Mouse (Mus musculus) limb, embryonic 14.5 days (tissue): ENCODE measurements around the gene Fkbp9. TPM values are rescaled to one million over a fixed set of nuclear protein-coding genes. Genes with fewer than 3 reads are reported as not detected.

ENCODE experiments used
- ATAC-seq: fragments of 200-750 bp; cut with Nextera tagmentation; 2 replicates; pipeline ENCODE4 v1.8.0; 2017; ENCODE audit warnings: low read depth, moderate number of reproducible peaks, moderate TSS enrichment; ENCODE audit not compliant: low FRiP score
- DNase-seq: peaks from one replicate; pipeline ENCODE4 v3.0.0-alpha.2; 2015; ENCODE audit warnings: low spot score
- H3K27ac ChIP-seq: fragments of 300-500 bp; sonication (generic); replicated peaks from 2 replicates; pipeline ENCODE4 v1.5.1; 2014; ENCODE audit warnings: low read depth, mild to moderate bottlenecking, low read length, moderate library complexity, mixed read lengths
- H3K27me3 ChIP-seq: fragments of 300-500 bp; sonication (generic); 2 replicates; pipeline ENCODE4 v1.6.1; 2014; ENCODE audit warnings: low read length, mixed read lengths; ENCODE audit not compliant: control insufficient read depth, insufficient read depth
- H3K36me3 ChIP-seq: fragments of 300-500 bp; sonication (generic); 2 replicates; pipeline ENCODE4 v1.6.1; 2014; ENCODE audit warnings: mild to moderate bottlenecking, low read length, moderate library complexity, mixed read lengths; ENCODE audit not compliant: control insufficient read depth, insufficient read depth
- H3K4me1 ChIP-seq: fragments of 300-500 bp; sonication (generic); 2 replicates; pipeline ENCODE4 v1.6.1; 2014; ENCODE audit warnings: antibody characterized with exemption, low read length, mixed read lengths; ENCODE audit not compliant: control insufficient read depth, insufficient read depth
- H3K4me2 ChIP-seq: fragments of 300-500 bp; sonication (generic); replicated peaks from 2 replicates; pipeline ENCODE4 v1.6.1; 2014; ENCODE audit warnings: low read depth, mild to moderate bottlenecking, low read length, moderate library complexity; ENCODE audit not compliant: severe bottlenecking
- H3K4me3 ChIP-seq: fragments of 300-500 bp; sonication (generic); replicated peaks from 2 replicates; pipeline ENCODE4 v1.5.1; 2014; ENCODE audit warnings: low read length
- H3K9ac ChIP-seq: fragments of 300-500 bp; sonication (generic); 2 replicates; pipeline ENCODE4 v1.6.1; 2014; ENCODE audit warnings: mild to moderate bottlenecking, low read depth, low read length, moderate library complexity; ENCODE audit not compliant: severe bottlenecking
- H3K9me3 ChIP-seq: fragments of 300-500 bp; sonication (generic); 2 replicates; pipeline ENCODE4 v1.6.1; 2016; ENCODE audit warnings: low read length; ENCODE audit not compliant: control insufficient read depth
- POLR2A ChIP-seq: fragments of 200-500 bp; IDR thresholded peaks from 2 replicates; pipeline ENCODE4 v1.8.0; 2012; ENCODE audit warnings: inconsistent platforms, mild to moderate bottlenecking, moderate library complexity, borderline replicate concordance; ENCODE audit not compliant: insufficient read depth, insufficient read length; ENCODE audit errors: extremely low read depth
- WGBS: fragments of 180-500 bp; shearing (Covaris S2); extraction: QIAGEN DNeasy Blood & Tissue Kit; methylation state at CpG from one replicate; pipeline ENCODE4 v1.1.7; 2014; 5-methylcytosine and 5-hydroxymethylcytosine counted together
- polyA plus RNA-seq, 2 experiments: library from polyadenylated mRNA; depleted of rRNA in 1 of 2; stranded (reverse) in 1 of 2; unstranded in 1 of 2; fragments of >200 nt; fragmentation: Nextera tagmentation in 1 of 2; extraction: Ambion mirVana in 1 of 2; gene quantifications; 2 replicates each; pipeline versions ENCODE4 v1.2.1 to v1.2.3; 2012 to 2014

Gene Fkbp9
- polyA plus RNA-seq, 2 experiments = 219 to 239 TPM

DNA sequence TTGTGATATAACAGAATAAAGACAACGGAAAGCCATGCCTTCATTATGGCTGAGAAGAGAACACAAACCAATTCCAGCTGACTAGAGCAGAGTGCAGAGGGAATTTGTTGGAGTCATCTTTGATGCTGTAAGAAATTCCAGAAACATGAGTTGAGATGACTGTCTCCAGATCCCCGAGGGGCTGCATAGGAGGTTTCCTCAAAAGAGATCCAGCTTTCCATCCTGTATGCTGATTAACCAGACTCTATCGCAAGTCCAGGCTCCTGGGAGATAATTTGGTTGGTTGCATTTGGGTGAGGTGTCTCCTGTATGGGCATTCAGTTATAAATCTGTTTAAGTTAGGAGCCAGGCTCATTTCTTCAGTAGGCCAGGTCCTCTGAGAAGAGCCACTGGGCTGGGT, 5.8 kb downstream of the Fkbp9 start:
- Histone ChIP-seq H3K4me2 (no peak overlapping the region), H3K4me3 (no peak overlapping the region), H3K27ac (no peak overlapping the region), H3K27me3 (no peaks in the 10 kb centered on the region), H3K9me3 (no peaks in the 10 kb centered on the region), H3K4me1 (peaks cover 12% of the 10 kb centered on the region; the same call in 1 of the 2 replicates), H3K9ac (no peak overlapping the region), H3K36me3 (peaks cover 36% of the 10 kb centered on the region)
- ATAC-seq = no peak
- WGBS = 80% methylated on average over 3 of the region's 3 CpGs
- TF ChIP-seq POLR2A = no peak
- DNase-seq = no peak

DNA sequence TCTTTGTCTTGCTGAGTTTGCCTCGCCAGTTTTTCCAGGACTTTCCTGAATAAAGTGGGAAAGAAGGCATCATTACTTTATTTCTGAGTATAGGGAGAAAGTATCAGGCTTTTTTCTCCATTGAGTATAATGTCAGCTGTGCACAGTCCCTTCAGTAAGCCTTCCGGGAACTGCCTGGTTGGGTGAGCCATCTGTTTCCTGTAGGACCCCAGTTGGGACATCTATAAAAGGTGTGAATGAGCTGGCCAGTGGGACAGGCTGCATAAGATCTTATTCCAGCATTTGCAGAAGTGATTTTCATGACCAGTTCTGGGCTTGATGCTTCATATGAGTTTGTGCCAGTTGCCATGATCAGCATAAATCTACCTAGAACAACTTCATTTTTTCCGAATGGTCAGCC, 11.4 kb downstream of the Fkbp9 start:
- H3K9me3 ChIP-seq = no peaks in the 10 kb centered on the region
- H3K36me3 ChIP-seq = peaks cover 15% of the 10 kb centered on the region; the same call in 1 of the 2 replicates
- no peak for TF ChIP-seq POLR2A
- no peak overlapping the region for H3K27ac ChIP-seq
- H3K9ac ChIP-seq = no peak overlapping the region
- H3K4me1 ChIP-seq = peaks cover 5% of the 10 kb centered on the region; the same call in 1 of the 2 replicates
- H3K4me3 ChIP-seq = no peak overlapping the region
- ATAC-seq = no peak
- DNase-seq = no peak
- no peaks in the 10 kb centered on the region for H3K27me3 ChIP-seq
- 52% methylated on average over 3 of the region's 3 CpGs for WGBS
- no peak overlapping the region for H3K4me2 ChIP-seq

DNA sequence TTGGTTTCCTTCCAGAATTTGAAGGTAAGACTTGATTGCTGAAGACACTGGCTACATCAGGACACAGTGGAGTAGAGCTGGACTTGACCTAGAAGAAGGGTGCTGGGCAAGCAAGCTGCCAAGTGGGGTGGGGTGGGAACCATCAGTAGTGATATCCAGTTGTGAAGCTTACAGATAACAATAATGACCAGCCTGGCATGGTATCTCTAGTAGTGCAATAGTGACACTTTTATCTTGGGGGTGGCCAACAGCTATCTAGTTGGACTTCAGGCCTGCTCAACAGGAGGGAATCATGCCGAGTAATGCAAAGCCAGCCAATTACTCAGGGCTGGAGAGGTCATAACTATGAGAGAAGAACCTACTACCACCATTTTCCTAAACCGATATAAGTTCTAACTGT, 12.5 kb downstream of the Fkbp9 start:
- H3K4me2 ChIP-seq = no peak overlapping the region
- no peaks in the 10 kb centered on the region for H3K9me3 ChIP-seq
- 97% methylated on average over 2 of the region's 2 CpGs for WGBS
- H3K4me1 ChIP-seq = peaks cover 5% of the 10 kb centered on the region; the same call in 1 of the 2 replicates
- no peak overlapping the region for H3K4me3 ChIP-seq
- H3K27ac ChIP-seq = no peak overlapping the region
- no peak for ATAC-seq
- no peak for DNase-seq
- peaks cover 10% of the 10 kb centered on the region; the same call in 1 of the 2 replicates for H3K36me3 ChIP-seq
- no peak for TF ChIP-seq POLR2A
- H3K9ac ChIP-seq = no peak overlapping the region
- H3K27me3 ChIP-seq = no peaks in the 10 kb centered on the region

DNA sequence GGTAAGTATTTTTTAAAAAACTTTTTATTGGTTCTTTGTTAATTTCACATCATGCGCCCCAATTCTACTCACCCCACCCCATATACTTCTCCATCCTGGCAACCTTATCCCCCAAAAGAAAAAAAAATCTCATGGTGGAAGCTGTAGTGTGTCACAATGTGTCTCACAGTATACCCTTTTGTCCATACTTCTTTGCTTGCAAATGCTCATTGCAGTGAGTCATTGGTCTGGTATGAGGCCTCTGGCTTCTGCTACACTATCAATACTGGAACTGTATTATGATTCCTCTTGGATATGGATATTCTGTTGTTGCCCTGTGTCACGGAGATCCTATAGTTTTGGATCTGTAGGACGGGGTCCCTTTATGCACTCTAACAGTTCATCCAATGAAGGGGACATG, 17.1 kb downstream of the Fkbp9 start:
- Histone ChIP-seq H3K27ac (no peak overlapping the region), H3K27me3 (no peaks in the 10 kb centered on the region)
- no peak for TF ChIP-seq POLR2A

DNA sequence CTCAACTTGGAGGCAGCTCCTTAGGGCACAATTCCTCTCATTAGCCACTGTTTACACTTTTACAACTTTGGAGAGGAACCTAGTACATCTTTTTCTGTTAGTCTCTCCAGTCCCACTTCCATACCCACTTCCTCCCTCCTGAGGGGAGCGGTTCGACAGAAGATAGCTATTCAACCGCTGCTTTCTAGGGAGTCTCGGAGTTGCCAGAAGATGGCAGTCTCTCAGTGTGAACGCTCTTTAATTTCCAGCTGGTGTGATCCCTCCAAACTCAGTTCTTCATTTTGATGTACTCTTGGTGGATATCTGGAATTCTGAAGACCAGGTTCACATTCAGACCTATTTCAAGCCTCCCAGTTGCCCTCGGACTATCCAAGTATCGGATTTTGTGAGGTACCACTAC, 18.5 kb downstream of the Fkbp9 start:
- no peaks in the 10 kb centered on the region for H3K4me1 ChIP-seq
- H3K4me3 ChIP-seq = no peak overlapping the region
- H3K4me2 ChIP-seq = no peak overlapping the region
- DNase-seq (no peak), ATAC-seq (no peak)
- TF ChIP-seq POLR2A = no peak
- peaks cover 50% of the 10 kb centered on the region for H3K36me3 ChIP-seq
- WGBS = 73% methylated on average over 7 of the region's 7 CpGs
- no peaks in the 10 kb centered on the region for H3K9me3 ChIP-seq
- no peak overlapping the region for H3K9ac ChIP-seq
- H3K27ac ChIP-seq = no peak overlapping the region
- H3K27me3 ChIP-seq = no peaks in the 10 kb centered on the region

More for the DNA sequence above, 17.1 kb downstream of the Fkbp9 start:
- 87% methylated on average over 3 of the region's 3 CpGs for WGBS
- no peak overlapping the region for H3K4me2 ChIP-seq
- ATAC-seq (no peak), DNase-seq (no peak)
- H3K4me1 ChIP-seq = no peaks in the 10 kb centered on the region
- H3K36me3 ChIP-seq = peaks cover 41% of the 10 kb centered on the region
- H3K9me3 ChIP-seq = no peaks in the 10 kb centered on the region
- H3K4me3 ChIP-seq = no peak overlapping the region
- no peak overlapping the region for H3K9ac ChIP-seq

DNA sequence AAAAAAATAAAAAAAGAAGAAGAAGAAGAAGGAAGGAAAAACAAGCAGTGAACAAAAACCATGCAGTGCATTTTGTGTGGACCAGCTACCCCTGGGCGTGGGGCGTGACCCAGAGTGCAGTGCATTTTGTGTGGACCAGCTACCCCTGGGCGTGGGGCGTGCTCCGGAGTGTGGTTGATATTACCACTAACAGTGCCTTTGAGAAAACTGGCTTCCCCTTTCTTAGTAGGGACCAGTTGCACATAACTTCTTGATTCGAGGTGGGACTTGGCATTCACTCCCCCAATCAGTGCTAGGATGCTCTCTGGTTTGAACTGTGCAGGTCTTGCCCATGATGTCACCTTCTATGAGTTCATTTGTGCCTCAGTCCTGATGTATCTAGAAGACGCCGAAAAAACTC, 22.9 kb downstream of the Fkbp9 start:
- Histone ChIP-seq H3K4me1 (no peaks in the 10 kb centered on the region), H3K36me3 (peaks cover 67% of the 10 kb centered on the region), H3K9ac (no peak overlapping the region), H3K27ac (no peak overlapping the region), H3K27me3 (no peaks in the 10 kb centered on the region), H3K4me3 (no peak overlapping the region), H3K4me2 (no peak overlapping the region), H3K9me3 (no peaks in the 10 kb centered on the region)
- 95% methylated on average over 8 of the region's 8 CpGs for WGBS
- TF ChIP-seq POLR2A = no peak
- ATAC-seq = no peak
- no peak for DNase-seq
